Mouse (Mus musculus) lung, embryonic 14.5 days (tissue): Measurements from ENCODE around the gene Zfp51. TPM values are rescaled to one million over a fixed set of nuclear protein-coding genes. Genes with fewer than 3 reads are reported as not detected.
"Not testable (repeated sequence)": the region's sequence is repeated elsewhere in the genome, so short reads cannot be mapped to it uniquely, and the experiment has no call there.

ENCODE experiments used
- ATAC-seq: fragments of 200-750 bp; cut with Nextera tagmentation; 2 replicates; pipeline ENCODE4 v1.8.0; 2017; ENCODE audit warnings: mild to moderate bottlenecking, moderate TSS enrichment, moderate library complexity; ENCODE audit not compliant: insufficient read depth
- DNase-seq: peaks from one replicate; pipeline ENCODE4 v3.0.0-alpha.2; 2015
- H3K27ac ChIP-seq: fragments of 300-500 bp; sonication (generic); 2 replicates; pipeline ENCODE4 v1.5.1; 2014; ENCODE audit warnings: low read depth, mild to moderate bottlenecking, moderate library complexity
- H3K27me3 ChIP-seq: fragments of 300-500 bp; sonication (generic); 2 replicates; pipeline ENCODE4 v1.6.1; 2014; ENCODE audit warnings: low read length, control low read depth; ENCODE audit not compliant: insufficient read depth
- H3K36me3 ChIP-seq: fragments of 300-500 bp; sonication (generic); 2 replicates; pipeline ENCODE4 v1.6.1; 2014; ENCODE audit warnings: control low read depth; ENCODE audit not compliant: insufficient read depth
- H3K4me1 ChIP-seq: fragments of 300-500 bp; sonication (generic); 2 replicates; pipeline ENCODE4 v1.6.1; 2014; ENCODE audit warnings: antibody characterized with exemption, control low read depth; ENCODE audit not compliant: insufficient read depth
- H3K4me2 ChIP-seq: fragments of 300-500 bp; sonication (generic); 2 replicates; pipeline ENCODE4 v1.6.1; 2014; ENCODE audit warnings: mild to moderate bottlenecking
- H3K4me3 ChIP-seq: fragments of 300-500 bp; sonication (generic); 2 replicates; pipeline ENCODE4 v1.5.1; 2014; ENCODE audit warnings: low read depth, low read length
- H3K9ac ChIP-seq: fragments of 300-500 bp; sonication (generic); 2 replicates; pipeline ENCODE4 v1.6.1; 2014
- H3K9me3 ChIP-seq: fragments of 300-500 bp; sonication (generic); 2 replicates; pipeline ENCODE4 v1.6.1; 2016; ENCODE audit warnings: low read depth, low read length, control low read depth
- CTCF ChIP-seq: IDR thresholded peaks from 2 replicates; pipeline ENCODE4 v1.5.1; 2016; ENCODE audit warnings: antibody characterized with exemption, low read depth
- WGBS: fragments of 180-500 bp; shearing (Covaris S2); extraction: QIAGEN DNeasy Blood & Tissue Kit; methylation state at CpG from one replicate; pipeline ENCODE4 v1.1.7; 2014; 5-methylcytosine and 5-hydroxymethylcytosine counted together
- polyA plus RNA-seq: library from polyadenylated mRNA; unstranded; fragments of >200 nt; fragmentation: Nextera tagmentation; extraction: Ambion mirVana; gene quantifications from 2 replicates; pipeline ENCODE4 v1.2.1, GENCODE M21; 2014

Zfp51 gene
- 12.1 and 13.4 TPM in 2 replicates for polyA plus RNA-seq

GRCm38 (mm10) chr17:21450138-21450704 lies at the start of gene Zfp51:
Gene Zfp51 (plus strand): TSS chr17:21450374.
- under 1% methylated on average over 26 of the region's 26 CpGs for WGBS
- peak; percentile 100 for ATAC-seq
- H3K4me2 ChIP-seq, result peak within 1 kb of the TSS; percentile 60
- H3K27me3 ChIP-seq, result no peaks in the 10 kb centered on the region
- H3K4me1 ChIP-seq, result 0 out of 2 replicates have a peak, but pooled peaks cover 5% of the 10 kb centered on the region
- H3K4me3 ChIP-seq, result peak within 1 kb of the TSS; percentile 58
- H3K27ac ChIP-seq, result peak within 1 kb of the TSS; percentile 90
- no peaks in the 10 kb centered on the region for H3K9me3 ChIP-seq
- no peak for TF ChIP-seq CTCF
- peak; percentile 96 for DNase-seq
- peak within 1 kb of the TSS; percentile 56 for H3K9ac ChIP-seq
- no peaks in the 10 kb centered on the region for H3K36me3 ChIP-seq

- peak; percentile 79 for TF ChIP-seq CTCF
- under 1% methylated on average over 22 of the region's 22 CpGs for WGBS
- Histone ChIP-seq H3K4me3 (peak within 1 kb of the TSS; percentile 47), H3K27ac (peak within 1 kb of the TSS; percentile 77), H3K4me1 (no peaks in the 10 kb centered on the region), H3K27me3 (no peaks in the 10 kb centered on the region), H3K9me3 (no peaks in the 10 kb centered on the region), H3K9ac (peak within 1 kb of the TSS; percentile 48), H3K36me3 (no peaks in the 10 kb centered on the region), H3K4me2 (peak within 1 kb of the TSS; percentile 85)
- ATAC-seq (peak; percentile 100), DNase-seq (peak; percentile 88)
These were observed 27.2 kb upstream of the Zfp51 start, which contains the start of gene Zfp54 for GRCm38 (mm10) chr17:21422664-21423599. Gene Zfp54 (plus strand): TSS chr17:21423227.

DNA sequence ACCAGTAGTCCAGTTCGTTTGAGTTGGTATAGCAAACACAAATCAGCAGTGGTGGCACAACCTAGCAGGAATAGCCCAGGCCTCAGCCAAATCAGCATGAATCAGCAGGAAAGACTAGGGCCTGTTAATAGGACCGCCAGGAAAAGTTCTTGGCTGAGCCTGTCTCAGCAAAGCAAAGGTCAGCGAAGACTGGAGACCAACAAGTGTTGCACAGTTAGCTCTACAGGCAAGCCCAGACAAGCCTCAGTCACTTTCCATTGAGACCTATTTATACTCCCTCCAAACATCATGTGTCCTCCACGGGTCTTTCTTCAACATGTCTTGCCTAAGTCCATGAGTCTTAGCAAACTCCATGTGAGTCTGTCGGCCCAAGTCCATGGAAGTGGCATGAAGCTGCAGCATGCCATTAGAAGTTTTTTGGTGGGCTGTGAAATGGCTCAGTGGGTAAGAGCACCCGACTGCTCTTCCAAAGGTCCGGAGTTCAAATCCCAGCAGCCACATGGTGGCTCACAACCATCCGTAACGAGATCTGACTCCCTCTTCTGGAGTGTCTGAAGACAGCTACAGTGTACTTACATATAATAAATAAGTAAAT lies 11.3 kb upstream of the Zfp51 start:
- H3K9ac ChIP-seq, H3K36me3 ChIP-seq, H3K9me3 ChIP-seq, H3K27ac ChIP-seq, H3K27me3 ChIP-seq, DNase-seq, H3K4me1 ChIP-seq, H3K4me3 ChIP-seq, ATAC-seq, H3K4me2 ChIP-seq: not testable (repeated sequence)
- 76% methylated on average over 9 of the region's 9 CpGs for WGBS

DNA sequence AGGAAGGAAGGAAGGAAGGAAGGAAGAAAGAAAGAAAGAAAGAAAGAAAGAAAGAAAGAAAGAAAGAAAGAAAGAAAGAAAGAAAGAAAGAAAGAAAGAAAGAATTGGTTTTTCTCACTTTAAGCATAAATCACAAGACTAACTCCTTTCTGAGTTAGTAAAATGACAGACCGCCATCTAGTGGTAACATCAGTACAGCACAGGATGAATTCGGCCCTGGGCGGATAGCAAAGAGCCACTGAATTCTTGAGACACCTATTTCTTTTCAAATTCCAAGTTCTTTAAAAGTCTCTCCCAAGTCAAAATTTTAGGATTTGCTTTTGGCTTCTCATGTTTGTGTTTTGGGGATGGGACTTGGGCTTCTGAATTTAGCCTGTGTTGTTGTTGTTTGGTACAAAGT lies 505 bp upstream of the Zfp51 start:
- 0% methylated on average over 3 of the region's 3 CpGs for WGBS
- H3K27me3 ChIP-seq, result no peaks in the 10 kb centered on the region
- DNase-seq (peak; percentile 95), ATAC-seq (peak; percentile 78)
- no peaks in the 10 kb centered on the region for H3K36me3 ChIP-seq
- peak overlapping the region; percentile 58 for H3K4me3 ChIP-seq
- peak overlapping the region; percentile 90 for H3K27ac ChIP-seq
- H3K9me3 ChIP-seq, result no peaks in the 10 kb centered on the region
- peak overlapping the region; percentile 60 for H3K4me2 ChIP-seq
- H3K9ac ChIP-seq, result peak overlapping the region; percentile 7; the same call in 1 of the 2 replicates
- TF ChIP-seq CTCF, result peak; percentile 72
- 0 out of 2 replicates have a peak, but pooled peaks cover 5% of the 10 kb centered on the region for H3K4me1 ChIP-seq

GRCm38 (mm10) chr17:21463550-21463949 lies 13.4 kb downstream of the Zfp51 start:
- H3K4me1 ChIP-seq, result no peaks in the 10 kb centered on the region
- ATAC-seq (no peak), DNase-seq (no peak)
- WGBS, result 93% methylated on average over 5 of the region's 5 CpGs
- H3K9me3 ChIP-seq, result no peaks in the 10 kb centered on the region
- no peak overlapping the region for H3K9ac ChIP-seq
- H3K4me3 ChIP-seq, result no peak overlapping the region
- H3K27me3 ChIP-seq, result no peaks in the 10 kb centered on the region
- H3K4me2 ChIP-seq, result no peak overlapping the region
- H3K36me3 ChIP-seq, result peaks cover 37% of the 10 kb centered on the region
- no peak overlapping the region for H3K27ac ChIP-seq
- no peak for TF ChIP-seq CTCF

DNA sequence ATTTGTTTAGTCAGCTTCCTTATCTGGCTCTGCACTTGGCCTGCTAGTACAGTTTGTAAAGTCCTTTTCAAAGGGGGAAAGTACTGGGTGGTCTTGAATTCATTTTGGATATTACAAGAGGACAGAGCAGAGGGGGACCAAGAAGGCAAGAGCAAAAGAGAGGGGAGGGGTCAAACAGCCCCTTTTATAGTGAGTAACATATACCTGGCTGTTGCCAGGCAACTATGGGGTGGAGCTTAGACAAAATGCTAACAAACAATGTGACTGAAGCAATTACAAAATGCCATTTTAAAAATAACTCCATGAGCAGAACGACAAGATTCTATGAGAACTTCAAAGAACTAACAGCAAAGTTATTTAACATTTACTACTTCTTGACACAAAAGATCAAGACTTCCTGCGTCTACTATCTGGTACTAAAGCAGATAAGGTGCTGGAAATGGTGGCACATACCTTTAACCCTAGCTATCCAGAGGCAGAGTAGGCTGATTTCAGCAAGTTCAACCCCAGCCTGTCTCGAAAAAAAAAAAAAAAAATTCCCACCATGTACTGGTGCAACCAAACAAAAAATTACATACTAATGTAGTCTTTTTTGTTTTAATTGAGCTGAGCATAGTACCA lies 22.0 kb downstream of the Zfp51 start:
- H3K4me1 ChIP-seq, result 0 out of 2 replicates have a peak, but pooled peaks cover 6% of the 10 kb centered on the region
- H3K27ac ChIP-seq, result peak overlapping the region; percentile 81
- TF ChIP-seq CTCF, result no peak
- WGBS, result 44% methylated on average over 3 of the region's 3 CpGs
- no peaks in the 10 kb centered on the region for H3K9me3 ChIP-seq
- H3K4me2 ChIP-seq, result no peak overlapping the region
- DNase-seq, result peak; percentile 2
- no peaks in the 10 kb centered on the region for H3K36me3 ChIP-seq
- ATAC-seq, result no peak; the same call in 1 of the 2 replicates
- H3K4me3 ChIP-seq, result no peak overlapping the region
- H3K27me3 ChIP-seq, result no peaks in the 10 kb centered on the region
- H3K9ac ChIP-seq, result no peak overlapping the region
